Mouse (Mus musculus) frontal cortex, postnatal 36 days (tissue): ENCODE measurements around the gene Ssbp1.

ENCODE experiments used
- DNase-seq, 2 experiments: peaks; one replicate each; pipeline ENCODE4 v3.0.0; 2022; ENCODE audit warnings: low spot score in 2 of 2

Ssbp1 gene

DNA sequence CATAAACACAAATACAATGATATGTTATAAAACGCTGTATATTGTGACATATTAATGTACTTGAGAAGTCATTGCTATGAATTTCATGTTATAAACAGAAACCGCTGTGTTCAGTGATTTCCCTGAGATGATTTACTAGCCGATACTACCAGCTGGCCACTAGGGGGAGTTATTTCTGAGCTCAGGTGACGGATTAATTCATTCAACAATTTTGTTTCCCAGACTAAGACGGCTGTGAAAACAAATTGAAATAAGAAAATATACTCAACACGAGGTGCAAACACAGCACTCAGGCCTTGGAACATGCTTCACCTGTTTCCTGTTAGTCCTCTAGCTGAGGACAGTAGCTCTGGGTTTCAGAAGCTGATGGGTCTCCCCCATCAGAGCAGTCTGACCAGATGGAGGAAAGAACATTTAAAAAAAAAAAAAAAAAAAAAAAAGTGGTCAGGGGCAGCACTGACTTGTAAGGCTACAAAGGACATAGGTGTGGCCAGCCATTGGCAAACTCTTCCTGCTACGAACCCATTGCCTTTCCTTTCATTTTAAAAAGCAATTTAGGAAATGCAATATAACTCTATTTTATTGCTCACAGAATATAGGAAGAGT lies 16.6 kb upstream of the Ssbp1 start:
- no peak for DNase-seq

- DNase-seq = no peak
Measured at GRCm38 (mm10) chr6:40465710-40466109, 5.4 kb upstream of the Ssbp1 start.

GRCm38 (mm10) chr6:40471720-40472010 lies 513 bp downstream of the Ssbp1 start:
- DNase-seq = no peak

DNA sequence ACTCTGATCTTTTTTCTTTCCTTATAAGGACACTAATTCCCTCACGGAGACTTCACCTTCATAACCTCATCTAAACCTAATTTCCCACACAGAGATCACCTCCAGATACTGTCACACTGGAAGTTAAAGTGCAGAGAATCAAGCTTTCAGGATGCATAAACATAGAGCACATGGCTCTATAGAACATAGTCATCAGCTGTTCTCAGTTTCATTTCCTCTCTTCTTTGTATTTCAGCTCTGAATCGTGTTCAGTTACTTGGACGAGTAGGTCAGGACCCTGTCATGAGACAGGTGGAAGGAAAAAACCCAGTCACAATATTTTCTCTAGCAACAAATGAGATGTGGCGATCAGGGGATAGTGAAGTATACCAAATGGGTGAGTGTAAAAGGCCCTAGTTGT lies 5.0 kb downstream of the Ssbp1 start:
- no peak for DNase-seq

DNA sequence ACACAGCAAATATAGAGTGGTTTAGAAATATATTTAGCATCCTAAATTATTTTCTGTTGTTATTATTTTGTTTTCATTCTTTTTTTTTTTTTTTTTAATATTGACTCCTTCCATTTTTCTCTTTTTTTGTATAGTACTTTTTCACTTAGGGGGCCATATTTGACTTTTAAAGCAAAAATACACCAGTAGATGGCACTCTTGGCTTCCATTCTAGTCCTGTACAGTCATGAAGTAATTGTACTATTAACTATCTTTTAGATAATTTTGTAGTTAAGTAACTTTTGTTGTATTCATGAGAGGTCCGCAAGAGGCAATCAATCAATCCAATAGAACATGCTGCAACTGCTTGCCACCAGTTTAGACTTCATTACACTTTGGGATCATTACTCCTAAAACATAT lies 8.6 kb downstream of the Ssbp1 start:
- no peak for DNase-seq

GRCm38 (mm10) chr6:40482318-40482717 lies 11.2 kb downstream of the Ssbp1 start:
- DNase-seq = peak; percentile 3 to 12

DNA sequence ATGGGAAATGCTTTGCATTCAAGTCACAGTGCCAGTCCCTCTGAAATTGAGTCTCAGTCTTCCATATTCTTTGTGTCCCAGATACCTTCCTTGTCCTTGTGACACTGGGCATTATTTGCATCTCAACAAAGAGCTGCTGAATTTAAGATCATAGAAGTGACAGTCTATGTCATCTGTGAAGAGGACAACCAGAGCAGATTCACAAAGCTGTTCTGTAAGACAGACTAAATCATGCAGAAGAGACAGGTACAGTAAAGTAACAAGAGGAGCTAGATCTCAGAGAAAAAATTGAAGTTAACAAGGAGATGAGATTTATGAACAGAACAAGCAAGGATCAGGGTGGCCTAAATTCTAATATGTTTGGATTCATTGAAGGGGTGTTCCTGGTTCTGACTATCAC lies 19.8 kb downstream of the Ssbp1 start, which contains the start of gene Tas2r137:
TSS of gene Tas2r137 (plus strand) at position 301 of the 400 bp plus-strand sequence.
- no peak for DNase-seq

DNA sequence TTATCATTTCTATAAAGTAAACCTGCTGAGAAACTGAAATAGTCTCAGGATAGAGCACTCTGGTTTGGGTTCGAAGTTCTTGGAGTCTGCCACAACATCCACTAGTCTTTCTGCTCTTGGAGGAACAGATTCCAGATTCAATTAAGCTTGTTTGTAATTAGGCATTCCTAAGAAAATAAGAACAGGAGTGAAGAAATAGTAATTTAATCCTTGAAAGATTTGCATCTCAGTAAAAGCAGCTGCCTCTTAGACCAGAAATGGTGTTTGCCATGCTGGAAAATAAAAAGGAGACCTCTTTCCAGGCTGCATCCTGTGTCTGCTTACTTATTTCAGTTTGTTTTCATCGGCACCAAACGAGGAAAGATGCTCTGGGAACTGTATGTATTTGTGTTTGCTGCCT lies 22.1 kb downstream of the Ssbp1 start, which contains the start of gene Tas2r108:
TSS of gene Tas2r108 (plus strand) at position 301 of the 400 bp plus-strand sequence.
- DNase-seq = no peak

- DNase-seq = no peak
Measured at GRCm38 (mm10) chr6:40519408-40519807, 48.3 kb downstream of the Ssbp1 start, which contains the start of gene Prss37. TSS of gene Prss37 (minus strand) at chr6:40519508.
